Mouse (Mus musculus): ENCODE measurements at regions not wholly inside any gene's neighbourhood (a gene's known extent, or its start where the extent isn't known, plus 50 kb on each side); places are given as distances from the start of the nearest gene placed in this dataset.
"Not testable (repeated sequence)": the region's sequence is repeated elsewhere in the genome, so short reads cannot be mapped to it uniquely, and the experiment has no call there.

GRCm38 (mm10) chr1:168662755-168663284 lies 230.8 kb upstream of the Pbx1 start:
- DNase-seq: no peak

GRCm38 (mm10) chr1:168660956-168661355 lies 228.9 kb upstream of the Pbx1 start:
- peak; percentile 48 for DNase-seq

- no peak for DNase-seq
Measured at GRCm38 (mm10) chr1:168659578-168659977, 227.5 kb upstream of the Pbx1 start.

DNA sequence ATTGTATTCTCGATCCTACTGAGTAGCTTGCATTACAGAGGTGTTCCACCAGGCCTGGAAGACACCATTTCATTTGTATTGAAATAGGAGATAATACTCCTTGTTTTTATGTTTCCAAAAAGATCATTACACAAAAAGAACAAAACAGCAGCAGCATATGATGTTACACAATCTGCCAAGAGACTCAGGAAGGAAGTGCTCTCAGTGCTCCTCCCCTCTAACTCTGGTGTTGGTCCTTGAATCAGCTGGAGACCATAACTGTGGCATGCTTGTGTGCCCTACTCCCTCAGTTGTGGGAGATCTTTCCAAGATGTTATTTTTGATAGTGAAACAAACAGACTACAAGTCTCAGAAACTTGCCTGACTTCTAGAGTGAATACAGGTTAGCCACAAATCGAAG lies 200.8 kb upstream of the Pbx1 start:
- DNase-seq: no peak

DNA sequence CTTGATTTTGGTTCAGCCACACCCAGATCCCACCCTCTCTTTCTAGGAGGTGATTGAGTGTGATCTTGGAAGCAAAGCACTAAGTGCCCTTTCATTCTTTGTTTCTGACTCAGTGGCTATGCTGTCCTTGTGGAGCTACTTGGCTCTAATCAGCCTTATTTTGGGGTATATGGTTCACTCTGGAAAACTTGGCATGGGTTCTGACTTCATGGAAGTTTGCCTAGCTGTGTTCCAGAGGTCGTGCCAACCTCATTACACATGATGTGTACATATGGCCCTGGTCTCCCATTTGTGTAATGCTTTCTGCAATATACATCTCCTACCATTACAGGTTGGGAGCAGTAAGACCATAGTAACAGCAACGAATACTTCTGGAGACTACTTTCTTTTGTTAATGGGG lies 199.9 kb upstream of the Pbx1 start:
- no peak for DNase-seq

GRCm38 (mm10) chr1:168601967-168602366 lies 169.9 kb upstream of the Pbx1 start:
- not testable (repeated sequence) for DNase-seq

- DNase-seq: no peak
Measured at GRCm38 (mm10) chr1:168600461-168601160, 168.5 kb upstream of the Pbx1 start.

DNA sequence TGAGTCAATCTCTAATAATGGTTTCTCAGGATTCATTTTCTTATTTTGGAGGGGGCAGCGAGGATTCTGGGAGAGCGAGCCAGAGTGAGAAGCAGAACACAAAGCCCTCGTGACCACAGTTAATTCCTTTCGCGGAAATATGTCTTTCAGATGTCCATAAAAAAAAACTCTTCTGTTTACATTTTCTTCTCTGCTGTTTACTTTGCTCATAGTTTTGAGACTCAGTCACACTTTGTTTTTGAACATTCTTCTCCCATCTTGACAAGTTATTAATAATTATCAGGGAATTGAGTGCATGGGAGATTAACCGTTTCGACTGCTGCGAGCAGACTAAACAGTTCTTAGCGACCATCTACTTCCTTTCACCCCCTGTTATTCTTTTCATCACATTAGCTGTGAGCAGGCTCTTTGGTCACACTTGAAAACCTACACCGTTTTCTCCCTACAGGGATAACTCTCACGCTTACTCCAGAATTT lies 166.2 kb upstream of the Pbx1 start:
- DNase-seq: no peak

DNA sequence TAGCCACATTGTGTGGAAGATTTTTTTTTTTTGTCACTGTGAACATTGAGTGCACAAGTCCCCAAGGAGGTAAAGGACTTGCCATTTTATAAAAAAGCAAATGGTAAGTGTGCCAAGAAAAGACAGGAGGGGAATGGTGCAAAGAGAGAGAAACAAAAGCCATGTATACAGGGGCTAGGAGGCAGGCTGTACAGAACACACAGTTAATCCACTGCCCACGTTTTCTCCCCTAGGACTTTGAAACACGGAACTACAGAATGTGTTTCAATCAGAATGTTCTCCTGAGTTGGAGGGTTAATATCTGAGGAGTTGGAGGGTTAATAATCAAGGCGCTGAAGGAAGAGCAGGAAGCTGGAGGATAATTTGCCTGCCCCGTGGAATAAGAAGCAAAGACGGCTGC lies 165.4 kb upstream of the Pbx1 start:
- DNase-seq: no peak

DNA sequence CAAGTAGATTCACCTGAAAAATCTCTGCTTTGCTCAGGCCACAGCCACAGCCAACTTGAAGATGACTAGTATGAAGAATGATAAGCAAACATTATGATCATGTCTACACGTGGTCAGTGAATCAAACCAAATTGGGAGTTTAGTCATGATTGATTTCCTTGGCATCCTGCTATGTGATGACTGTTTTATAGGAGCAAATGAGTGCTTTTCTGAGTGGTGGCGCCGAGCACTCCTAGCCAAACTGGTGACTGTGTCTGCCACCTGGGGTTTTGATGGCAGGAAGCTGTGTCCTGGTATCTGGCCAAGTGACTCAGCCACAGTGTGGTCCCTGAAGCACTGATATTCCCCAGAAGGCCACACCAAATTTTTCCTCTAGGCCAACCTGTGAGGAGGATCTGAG lies 152.1 kb upstream of the Pbx1 start:
- DNase-seq: peak; percentile 7

DNA sequence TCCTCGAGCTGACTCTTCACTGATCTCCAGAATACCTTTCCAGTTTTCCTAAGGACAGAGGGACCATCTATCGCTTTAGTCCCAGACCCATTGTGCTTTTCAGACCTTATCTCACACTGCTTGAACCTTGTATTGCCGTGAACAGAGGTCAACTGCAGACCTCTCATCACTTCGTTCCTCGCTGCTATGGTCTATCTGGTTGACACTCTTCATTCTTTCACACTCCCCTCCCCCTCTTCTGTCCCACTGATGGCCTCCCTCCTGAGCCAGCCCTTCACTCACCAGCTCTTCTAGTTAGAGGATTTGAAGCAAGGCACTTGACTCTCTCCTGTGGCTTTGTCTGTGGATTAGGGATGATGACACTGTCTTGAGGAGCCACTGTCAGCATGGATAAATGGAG lies 150.4 kb upstream of the Pbx1 start:
- DNase-seq: no peak

GRCm38 (mm10) chr1:168569930-168570515 lies 138.0 kb upstream of the Pbx1 start:
- DNase-seq: no peak

DNA sequence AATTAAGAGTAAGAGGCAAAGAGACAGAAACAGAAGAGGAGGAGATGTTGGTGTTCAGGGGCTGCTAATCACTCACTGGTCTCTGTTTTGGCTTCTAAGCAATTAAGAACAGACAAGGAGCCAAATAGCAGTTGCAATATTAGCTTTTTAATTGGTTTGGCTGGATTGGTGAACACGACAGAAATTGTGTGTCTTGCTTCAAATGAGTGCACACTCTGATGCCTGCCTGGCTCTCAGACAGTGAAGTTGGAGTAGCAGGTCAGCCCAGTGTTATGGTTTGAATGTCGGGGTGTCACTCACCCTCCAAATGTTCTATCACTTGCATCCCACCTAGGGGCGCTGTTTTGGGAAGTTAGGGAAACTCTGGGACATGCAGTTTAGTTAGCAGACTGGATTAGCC lies 120.3 kb upstream of the Pbx1 start:
- no peak for DNase-seq

- peak; percentile 24 for DNase-seq
Measured at GRCm38 (mm10) chr1:168549807-168550435, 117.9 kb upstream of the Pbx1 start.

- no peak for DNase-seq
Measured at GRCm38 (mm10) chr1:168546156-168546555, 114.1 kb upstream of the Pbx1 start.

DNA sequence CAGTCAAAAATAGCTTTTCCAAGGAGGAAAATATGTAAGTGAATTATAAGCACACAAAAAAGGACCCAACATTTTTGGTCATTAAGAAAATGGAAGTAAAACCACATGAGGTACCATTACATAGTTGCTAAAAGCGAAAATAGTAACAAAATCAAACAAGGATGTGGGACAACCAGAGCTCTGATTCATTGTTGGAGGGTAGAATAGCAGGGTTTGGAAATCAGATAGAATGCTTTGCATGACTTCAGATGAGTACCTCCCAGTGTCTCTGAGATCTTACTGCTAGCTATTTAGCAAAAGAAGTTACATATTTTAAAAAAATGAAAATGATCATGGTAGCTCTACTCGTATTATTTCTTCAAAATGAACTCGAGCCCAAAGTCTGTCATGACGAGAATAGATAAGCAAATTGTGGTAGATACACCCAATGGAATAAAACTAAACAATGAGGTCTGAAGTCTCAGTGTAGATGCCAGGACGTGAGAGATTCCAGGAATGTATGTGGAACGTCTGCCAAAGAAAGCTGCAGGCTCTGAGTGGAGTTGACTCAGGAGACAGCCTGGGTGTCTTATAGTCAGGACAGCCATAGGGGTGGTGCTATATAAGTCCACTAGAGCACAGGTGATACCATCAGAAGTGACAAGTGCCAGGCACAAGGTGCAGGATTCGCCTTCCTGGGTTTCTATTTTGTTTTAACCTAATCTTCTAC lies 113.2 kb upstream of the Pbx1 start:
- no peak for DNase-seq

GRCm38 (mm10) chr1:168541231-168541630 lies 109.2 kb upstream of the Pbx1 start:
- no peak for DNase-seq

DNA sequence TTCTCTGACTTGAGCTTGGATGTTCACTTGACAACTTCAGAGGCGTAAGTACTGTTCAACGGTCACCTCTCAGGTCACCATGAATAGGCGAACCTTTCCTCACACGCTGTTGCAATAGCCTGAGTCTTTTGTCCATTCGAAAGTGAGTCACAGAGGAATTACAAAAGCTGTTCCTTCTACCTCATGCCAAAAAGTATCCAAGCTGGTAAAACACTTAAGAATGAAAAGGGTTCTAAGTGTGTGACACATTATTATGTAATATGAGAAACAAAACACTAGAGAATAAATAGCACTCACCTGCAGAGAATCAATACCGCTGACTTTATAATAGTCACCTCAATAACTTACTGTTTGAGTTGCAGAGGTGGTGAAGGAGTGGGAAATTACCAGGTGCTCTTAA lies 86.0 kb upstream of the Pbx1 start:
- DNase-seq: no peak

DNA sequence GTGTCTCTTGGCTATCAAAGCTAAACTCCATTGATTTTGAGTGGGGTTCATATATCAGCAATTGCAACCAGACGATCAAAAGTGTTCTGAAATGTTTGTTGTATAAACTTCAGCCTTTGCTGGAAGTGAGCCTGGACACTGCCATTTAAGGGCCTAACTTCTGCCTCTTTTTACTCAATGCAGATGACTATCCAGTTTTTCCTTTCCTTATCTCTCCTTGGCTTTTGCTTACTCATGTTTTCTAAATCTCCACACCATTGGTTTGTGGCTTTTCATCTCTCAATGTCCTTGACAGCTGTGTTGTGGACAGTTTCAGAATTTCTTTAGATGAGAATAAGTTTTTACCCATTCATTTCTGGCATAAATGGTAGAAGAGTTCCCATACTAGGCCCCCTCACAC lies 74.3 kb upstream of the Pbx1 start:
- DNase-seq: no peak

DNA sequence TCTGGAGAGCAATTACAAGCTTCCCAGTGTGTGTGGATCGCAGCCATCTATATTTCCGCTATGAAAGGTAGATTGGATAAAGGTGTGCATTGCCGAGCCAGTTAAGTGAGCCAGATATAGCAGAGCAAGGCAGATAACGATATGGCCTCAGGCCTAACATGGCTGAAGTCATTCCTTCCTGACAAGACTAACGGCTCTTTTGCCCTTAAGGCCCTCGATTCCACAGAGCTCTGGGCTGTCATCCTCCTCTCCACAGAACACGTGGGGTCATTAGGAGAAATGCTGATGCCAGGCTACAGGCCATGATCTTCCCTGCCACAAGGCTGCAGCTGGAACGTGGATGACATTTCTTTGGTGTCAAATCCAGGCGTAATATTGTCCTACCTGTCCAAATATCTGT lies 72.7 kb upstream of the Pbx1 start:
- no peak for DNase-seq

- no peak for DNase-seq
Measured at GRCm38 (mm10) chr1:168502266-168502665, 70.2 kb upstream of the Pbx1 start.

DNA sequence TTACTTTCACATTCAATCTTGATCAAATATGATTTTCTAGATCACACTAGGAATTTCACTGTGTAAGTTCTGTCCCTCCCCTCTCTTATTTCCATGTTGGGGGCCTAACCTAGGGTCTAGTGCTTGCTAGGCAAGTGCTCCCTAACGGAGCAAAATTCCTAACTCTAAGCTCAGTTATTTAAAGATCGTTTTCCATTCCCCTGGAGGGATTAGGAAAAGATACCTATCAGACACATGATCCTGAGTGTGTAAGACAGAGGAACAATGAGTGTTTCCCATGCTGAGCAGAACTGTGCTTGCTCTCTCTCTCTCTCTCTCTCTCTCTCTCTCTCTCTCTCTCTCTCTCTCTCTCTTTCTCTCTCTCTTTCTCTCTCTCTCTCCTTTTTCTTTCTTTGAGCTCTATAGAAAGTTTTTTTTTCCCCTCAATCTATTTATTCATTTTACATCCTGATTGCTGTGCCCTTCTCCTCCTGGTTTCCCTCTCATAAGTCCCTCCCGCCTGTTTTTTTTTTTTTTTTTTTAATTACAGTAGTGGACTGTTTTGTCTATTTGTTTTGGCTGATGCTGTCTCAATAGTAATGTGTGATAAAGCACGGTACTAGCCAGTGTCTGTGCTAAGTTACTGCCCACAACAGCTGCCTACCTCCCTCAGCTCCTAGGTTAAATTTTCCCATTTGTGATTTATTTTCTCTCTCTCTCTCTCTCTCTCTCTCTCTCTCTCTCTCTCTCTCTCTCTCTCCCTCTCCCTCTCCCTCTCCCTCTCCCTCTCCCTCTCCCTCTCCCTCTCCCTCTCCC lies 69.5 kb upstream of the Pbx1 start:
- DNase-seq: no peak

DNA sequence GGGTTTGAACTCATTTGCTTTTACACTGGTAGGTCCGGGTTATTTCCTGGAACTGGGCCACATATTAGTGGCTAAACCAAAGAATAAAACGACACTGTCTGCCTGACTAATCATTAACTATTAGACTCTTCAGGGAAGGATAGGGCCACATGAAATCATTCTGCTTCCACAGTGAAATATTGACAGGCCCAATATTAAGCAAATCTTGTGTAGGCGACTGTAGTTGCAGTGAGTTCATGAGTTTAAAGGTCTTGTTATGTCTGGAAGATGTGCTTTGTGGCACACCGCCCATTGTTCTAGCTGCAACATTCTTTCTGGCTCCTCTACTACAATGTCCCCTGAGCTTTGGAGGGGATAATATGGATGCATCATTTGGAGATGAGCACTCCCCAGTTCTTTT lies 65.7 kb upstream of the Pbx1 start:
- no peak for DNase-seq
